Mouse (Mus musculus) lung, embryonic 16.5 days (tissue): ENCODE results near the gene Rap2c. TPM values are rescaled to one million over a fixed set of nuclear protein-coding genes. Genes with fewer than 3 reads are reported as not detected.

Source experiments
- ATAC-seq: fragments of 200-750 bp; cut with Nextera tagmentation; 2 replicates; pipeline ENCODE4 v1.8.0; 2017; ENCODE audit warnings: low read depth, mild to moderate bottlenecking, moderate library complexity
- H3K27ac ChIP-seq: fragments of 300-500 bp; sonication (generic); 2 replicates; pipeline ENCODE4 v1.5.1; 2014; ENCODE audit warnings: mild to moderate bottlenecking, control low read depth, low read length
- H3K27me3 ChIP-seq: fragments of 300-500 bp; sonication (generic); 2 replicates; pipeline ENCODE4 v1.6.1; 2014; ENCODE audit warnings: low read depth, low read length, mixed read lengths; ENCODE audit not compliant: control insufficient read depth, insufficient read depth
- H3K36me3 ChIP-seq: fragments of 300-500 bp; sonication (generic); 2 replicates; pipeline ENCODE4 v1.6.1; 2014; ENCODE audit warnings: low read length; ENCODE audit not compliant: control insufficient read depth, insufficient read depth
- H3K4me1 ChIP-seq: fragments of 300-500 bp; sonication (generic); replicated peaks from 2 replicates; pipeline ENCODE4 v1.6.1; 2014; ENCODE audit warnings: low read length, mixed read lengths; ENCODE audit not compliant: control insufficient read depth, insufficient read depth
- H3K4me2 ChIP-seq: fragments of 300-500 bp; sonication (generic); 2 replicates; pipeline ENCODE4 v1.6.1; 2014; ENCODE audit warnings: low read depth, low read length, control low read depth
- H3K4me3 ChIP-seq: fragments of 300-500 bp; sonication (generic); 2 replicates; pipeline ENCODE4 v1.5.1; 2014; ENCODE audit warnings: mild to moderate bottlenecking, low read length, control low read depth
- H3K9ac ChIP-seq: fragments of 300-500 bp; sonication (generic); 2 replicates; pipeline ENCODE4 v1.6.1; 2014; ENCODE audit warnings: low read length, control low read depth
- H3K9me3 ChIP-seq: fragments of 300-500 bp; sonication (generic); 2 replicates; pipeline ENCODE4 v1.6.1; 2016; ENCODE audit warnings: low read length; ENCODE audit not compliant: control insufficient read depth
- WGBS: fragments of 180-500 bp; shearing (Covaris S2); extraction: QIAGEN DNeasy Blood & Tissue Kit; methylation state at CpG from one replicate; pipeline ENCODE4 v1.1.7; 2014; 5-methylcytosine and 5-hydroxymethylcytosine counted together
- polyA plus RNA-seq: library from polyadenylated mRNA; unstranded; fragments of >200 nt; fragmentation: Nextera tagmentation; extraction: Ambion mirVana; gene quantifications from 2 replicates; pipeline ENCODE4 v1.2.1, GENCODE M21; 2015

Gene Rap2c
- polyA plus RNA-seq, 1 experiment from 2014 or later: 23.3 TPM

DNA sequence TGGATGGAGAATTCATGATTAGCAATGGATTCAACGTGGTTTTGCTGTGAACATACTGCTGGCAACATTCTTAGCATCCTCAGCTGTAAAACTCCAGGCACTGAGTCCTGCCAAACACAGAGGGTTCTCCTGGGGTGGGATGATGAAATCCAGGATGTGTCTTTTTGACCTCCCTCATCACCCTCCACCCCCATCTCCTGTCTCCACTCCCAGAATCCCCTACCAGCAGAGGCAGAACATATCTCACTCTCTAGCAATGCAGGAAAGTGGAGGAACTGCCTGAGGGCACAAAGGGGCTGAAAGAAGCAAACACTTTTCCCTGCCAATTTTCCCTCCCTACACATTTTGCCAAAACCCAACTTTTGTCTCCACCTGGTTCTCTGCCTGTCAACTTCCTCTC is 29.2 kb downstream of the Rap2c start:
- no peak overlapping the region for H3K4me2 ChIP-seq
- H3K4me1 ChIP-seq: no peaks in the 10 kb centered on the region
- 55% methylated on average over 1 of the region's 1 CpGs for WGBS
- no peak overlapping the region for H3K9ac ChIP-seq
- ATAC-seq: no peak
- no peak overlapping the region for H3K4me3 ChIP-seq
- no peak overlapping the region for H3K27ac ChIP-seq
- H3K27me3 ChIP-seq: no peaks in the 10 kb centered on the region
- H3K36me3 ChIP-seq: no peaks in the 10 kb centered on the region
- H3K9me3 ChIP-seq: no peaks in the 10 kb centered on the region

GRCm38 (mm10) chrX:50978428-50978827 is 39.4 kb downstream of the Rap2c start:
- no peaks in the 10 kb centered on the region for H3K9me3 ChIP-seq
- 79% methylated on average over 2 of the region's 2 CpGs for WGBS
- H3K27ac ChIP-seq: no peak overlapping the region
- no peak overlapping the region for H3K4me2 ChIP-seq
- no peaks in the 10 kb centered on the region for H3K27me3 ChIP-seq
- no peak overlapping the region for H3K4me3 ChIP-seq
- no peaks in the 10 kb centered on the region for H3K4me1 ChIP-seq
- ATAC-seq: no peak
- H3K36me3 ChIP-seq: no peaks in the 10 kb centered on the region
- no peak overlapping the region for H3K9ac ChIP-seq

- Histone ChIP-seq H3K9me3 (no peaks in the 10 kb centered on the region), H3K27me3 (no peaks in the 10 kb centered on the region), H3K4me2 (no peak overlapping the region), H3K9ac (no peak overlapping the region), H3K36me3 (no peaks in the 10 kb centered on the region), H3K4me1 (no peaks in the 10 kb centered on the region), H3K27ac (no peak overlapping the region), H3K4me3 (no peak overlapping the region)
- 62% methylated on average over 4 of the region's 4 CpGs for WGBS
- ATAC-seq: no peak
Observed at GRCm38 (mm10) chrX:50972145-50972544, 45.7 kb downstream of the Rap2c start.

- WGBS: 80% methylated on average over 5 of the region's 5 CpGs
- Histone ChIP-seq H3K27me3 (no peaks in the 10 kb centered on the region), H3K36me3 (no peaks in the 10 kb centered on the region), H3K4me2 (no peak overlapping the region), H3K9me3 (no peaks in the 10 kb centered on the region), H3K4me1 (no peaks in the 10 kb centered on the region), H3K9ac (no peak overlapping the region), H3K27ac (no peak overlapping the region), H3K4me3 (no peak overlapping the region)
- no peak for ATAC-seq
Observed at GRCm38 (mm10) chrX:50969907-50970306, 47.9 kb downstream of the Rap2c start.

GRCm38 (mm10) chrX:50968157-50968932 is 49.5 kb downstream of the Rap2c start:
- Histone ChIP-seq H3K36me3 (no peaks in the 10 kb centered on the region), H3K27me3 (no peaks in the 10 kb centered on the region), H3K27ac (peak overlapping the region; percentile 78), H3K9ac (no peak overlapping the region), H3K4me3 (no peak overlapping the region), H3K4me2 (no peak overlapping the region), H3K9me3 (no peaks in the 10 kb centered on the region), H3K4me1 (no peaks in the 10 kb centered on the region)
- 42% methylated on average over 10 of the region's 10 CpGs for WGBS
- ATAC-seq: peak; percentile 87

GRCm38 (mm10) chrX:50965157-50965556 is 52.7 kb downstream of the Rap2c start:
- Histone ChIP-seq H3K27ac (no peak overlapping the region), H3K27me3 (no peaks in the 10 kb centered on the region), H3K36me3 (no peaks in the 10 kb centered on the region), H3K4me3 (no peak overlapping the region), H3K4me2 (no peak overlapping the region), H3K9ac (no peak overlapping the region), H3K9me3 (no peaks in the 10 kb centered on the region), H3K4me1 (no peaks in the 10 kb centered on the region)
- 54% methylated on average over 3 of the region's 3 CpGs for WGBS
- ATAC-seq: no peak

DNA sequence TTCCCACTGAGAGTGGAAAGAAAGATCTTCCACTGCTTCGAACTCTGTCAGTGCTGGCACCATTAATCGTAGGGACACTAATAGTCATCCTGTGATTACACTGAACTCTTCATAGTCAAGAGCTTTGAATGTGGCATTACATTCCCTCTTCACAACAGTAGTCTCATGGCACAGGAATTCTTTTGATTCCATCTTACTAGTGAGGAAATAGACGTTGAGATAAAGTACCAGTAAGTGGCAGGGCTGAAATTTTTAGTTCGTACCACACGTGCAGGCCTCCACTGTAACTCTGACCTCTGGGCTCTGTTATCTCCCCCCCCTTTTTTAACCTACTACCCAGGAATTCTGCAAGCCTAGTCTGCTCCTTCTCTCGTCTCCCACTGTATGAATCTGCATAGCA is 54.9 kb downstream of the Rap2c start:
- peak overlapping the region; percentile 75 for H3K27ac ChIP-seq
- ATAC-seq: peak; percentile 54; the same call in 1 of the 2 replicates
- 42% methylated on average over 6 of the region's 6 CpGs for WGBS
- H3K9ac ChIP-seq: no peak overlapping the region
- H3K4me3 ChIP-seq: no peak overlapping the region
- H3K27me3 ChIP-seq: no peaks in the 10 kb centered on the region
- H3K9me3 ChIP-seq: no peaks in the 10 kb centered on the region
- H3K4me2 ChIP-seq: no peak overlapping the region
- H3K4me1 ChIP-seq: no peaks in the 10 kb centered on the region
- no peaks in the 10 kb centered on the region for H3K36me3 ChIP-seq

Other genes with a start within 250 kb of the Rap2c start
- gene Stk26, start 177.0 kb downstream of the Rap2c start, polyA plus RNA-seq: 7.1 and 8.7 TPM in 2 replicates
- 0.10 and 0.14 TPM in 2 replicates for gene Frmd7, start 75.3 kb downstream of the Rap2c start, polyA plus RNA-seq
- gene Mbnl3, start 188.5 kb upstream of the Rap2c start, polyA plus RNA-seq: 16.6 and 18.5 TPM in 2 replicates